23 mouse cellular contexts compared by ENCODE assay signal in genomic region chr13:14304103-14304502, GRCm38 (mm10).
"Had no signal": no experiment of that assay in that cellular context is flagged by ENCODE, and none has a peak within 500 bp of the region (broad histone marks: within the 10 kb centered on the region; RNA-seq: fewer than 3 reads in every experiment).

No protein-coding gene starts in this region.

- H3K4me3 ChIP-seq: layer of hippocampus, adult 2 months; left cerebral cortex, adult 2 months; lung, embryonic 15.5 days; megakaryocyte, embryonic 14.5 days; midbrain, embryonic 10.5 days; midbrain, embryonic 13.5 days; myocyte; neural tube, embryonic 13.5 days; stomach, embryonic 15.5 days had no signal

- DNase-seq: kidney, adult 18-20 months; kidney, postnatal 25 days; layer of hippocampus, postnatal 36 days; lung, adult 18-20 months; lung, postnatal 10 days; lung, postnatal 36 days; retina, postnatal 1 day; right cerebral cortex, postnatal 25 days; spleen, adult 18-20 months; thymus, adult 18-20 months; thymus, postnatal 36 days had no signal

- H3K4me1 ChIP-seq: lung, embryonic 15.5 days; megakaryocyte, embryonic 14.5 days; midbrain, embryonic 10.5 days; midbrain, embryonic 13.5 days; neural tube, embryonic 13.5 days; stomach, embryonic 15.5 days had no signal

- H3K27ac ChIP-seq: kidney, postnatal 0 days; layer of hippocampus, adult 2 months; left cerebral cortex, adult 2 months; lung, embryonic 15.5 days; midbrain, embryonic 10.5 days; midbrain, embryonic 13.5 days; neural tube, embryonic 13.5 days; stomach, embryonic 15.5 days had no signal

- ATAC-seq: intestine, embryonic 16.5 days; midbrain, embryonic 13.5 days; midbrain, embryonic 16.5 days had no signal

- H3K4me2 ChIP-seq: lung, embryonic 15.5 days; midbrain, embryonic 13.5 days; neural tube, embryonic 13.5 days; stomach, embryonic 15.5 days had no signal

- H3K36me3 ChIP-seq: lung, embryonic 15.5 days; midbrain, embryonic 10.5 days; stomach, embryonic 15.5 days had no signal

- H3K9ac ChIP-seq: lung, embryonic 15.5 days; midbrain, embryonic 13.5 days; neural tube, embryonic 13.5 days; stomach, embryonic 15.5 days had no signal

- H3K27me3 ChIP-seq: lung, embryonic 15.5 days; megakaryocyte, embryonic 14.5 days; midbrain, embryonic 13.5 days; neural tube, embryonic 13.5 days; stomach, embryonic 15.5 days had no signal

- H3K9me3 ChIP-seq: lung, embryonic 15.5 days; megakaryocyte, embryonic 14.5 days; midbrain, embryonic 10.5 days; midbrain, embryonic 13.5 days; neural tube, embryonic 13.5 days; stomach, embryonic 15.5 days had no signal
